Mouse (Mus musculus): ENCODE data around the gene Shcbp1. TPM values are rescaled to one million over a fixed set of nuclear protein-coding genes. Genes with fewer than 3 reads are reported as not detected.

Shcbp1 gene
- 0.36 TPM for polyA plus RNA-seq (2017; shearing (Covaris generic))

GRCm38 (mm10) chr8:4779254-4780055 lies at the start of gene Shcbp1:
Gene Shcbp1 (minus strand): TSS chr8:4779567.

Other genes with a start within 250 kb of the Shcbp1 start
- gene Zfp958, start 166.4 kb downstream of the Shcbp1 start, polyA plus RNA-seq (2017; shearing (Covaris generic)): 10.0 TPM

Measured in naive thymus-derived CD4-positive, alpha-beta T cell, adult 5 months (primary cell).